Mouse (Mus musculus) kidney, embryonic 16.5 days (tissue): ENCODE results near the gene Ccnk. TPM values are rescaled to one million over a fixed set of nuclear protein-coding genes. Genes with fewer than 3 reads are reported as not detected.

Experiments
- ATAC-seq: fragments of 200-750 bp; cut with Nextera tagmentation; 2 replicates; pipeline ENCODE4 v1.8.0; 2017; ENCODE audit warnings: moderate TSS enrichment; ENCODE audit not compliant: low FRiP score, low TSS enrichment
- H3K27ac ChIP-seq: fragments of 300-500 bp; sonication (generic); 2 replicates; pipeline ENCODE4 v1.5.1; 2014; ENCODE audit warnings: low read length
- H3K27me3 ChIP-seq: fragments of 300-500 bp; sonication (generic); 2 replicates; pipeline ENCODE4 v1.6.1; 2014; ENCODE audit warnings: low read length, control low read depth, mixed read lengths; ENCODE audit not compliant: insufficient read depth
- H3K36me3 ChIP-seq: fragments of 300-500 bp; sonication (generic); 2 replicates; pipeline ENCODE4 v1.6.1; 2014; ENCODE audit warnings: low read length, control low read depth, mixed read lengths; ENCODE audit not compliant: insufficient read depth
- H3K4me1 ChIP-seq: fragments of 300-500 bp; sonication (generic); 2 replicates; pipeline ENCODE4 v1.6.1; 2014; ENCODE audit warnings: low read length, control low read depth, mixed read lengths; ENCODE audit not compliant: insufficient read depth
- H3K4me2 ChIP-seq: fragments of 300-500 bp; sonication (generic); replicated peaks from 2 replicates; pipeline ENCODE4 v1.6.1; 2014; ENCODE audit warnings: low read depth, low read length
- H3K4me3 ChIP-seq: fragments of 300-500 bp; sonication (generic); 2 replicates; pipeline ENCODE4 v1.5.1; 2014; ENCODE audit warnings: mild to moderate bottlenecking, low read length
- H3K9ac ChIP-seq: fragments of 300-500 bp; sonication (generic); replicated peaks from 2 replicates; pipeline ENCODE4 v1.6.1; 2014; ENCODE audit warnings: low read length
- H3K9me3 ChIP-seq: fragments of 300-500 bp; sonication (generic); 2 replicates; pipeline ENCODE4 v1.6.1; 2016; ENCODE audit warnings: low read length, control low read depth
- WGBS: fragments of 180-500 bp; shearing (Covaris S2); extraction: QIAGEN DNeasy Blood & Tissue Kit; methylation state at CpG from one replicate; pipeline ENCODE4 v1.1.7; 2014; 5-methylcytosine and 5-hydroxymethylcytosine counted together
- polyA plus RNA-seq: library from polyadenylated mRNA; unstranded; fragments of >200 nt; fragmentation: Nextera tagmentation; extraction: Ambion mirVana; gene quantifications from 2 replicates; pipeline ENCODE4 v1.2.1, GENCODE M21; 2015

Ccnk gene
- polyA plus RNA-seq, 1 experiment from 2014 or later = 2.4 TPM

DNA sequence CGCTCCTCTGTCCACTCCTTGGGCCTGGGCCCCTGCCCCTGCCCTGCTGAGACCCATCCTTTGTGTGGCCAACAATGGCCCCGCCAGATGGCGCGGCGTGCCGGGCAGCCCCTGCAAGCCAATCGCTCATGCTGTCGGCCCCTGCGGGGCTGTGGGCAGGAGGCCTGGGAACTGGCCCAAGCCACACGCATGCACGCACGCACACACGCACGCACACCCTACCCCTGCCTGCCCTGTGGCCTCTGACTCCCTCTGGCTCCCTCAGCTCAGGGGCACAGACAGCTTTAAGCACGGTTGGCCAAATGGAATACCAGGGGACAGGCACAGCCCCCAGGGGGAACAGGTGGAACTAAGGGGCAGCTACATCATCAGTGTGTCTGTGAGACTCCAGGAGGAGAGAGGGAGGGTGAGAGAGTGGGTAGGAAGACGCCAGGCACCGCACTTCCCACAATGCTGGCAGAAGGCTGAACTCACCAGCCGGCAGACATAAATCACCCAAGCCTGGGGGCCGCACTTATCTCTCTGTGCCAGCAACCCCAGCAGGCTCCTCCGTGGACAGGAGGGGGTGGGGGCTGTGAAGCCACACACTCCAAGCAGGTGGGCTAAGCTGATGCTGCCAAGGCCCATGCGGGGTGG is 61.7 kb downstream of the Ccnk start:
- Histone ChIP-seq H3K36me3 (no peaks in the 10 kb centered on the region), H3K9me3 (no peaks in the 10 kb centered on the region), H3K27me3 (no peaks in the 10 kb centered on the region), H3K27ac (no peak overlapping the region), H3K4me2 (0 out of 2 replicates have a peak overlapping the region, but pooled peaks have one; percentile 5), H3K4me1 (peaks cover 90% of the 10 kb centered on the region), H3K4me3 (no peak overlapping the region), H3K9ac (0 out of 2 replicates have a peak overlapping the region, but pooled peaks have one; percentile 3)
- WGBS = 18% methylated on average over 21 of the region's 21 CpGs
- peak; percentile 4; the same call in 1 of the 2 replicates for ATAC-seq

DNA sequence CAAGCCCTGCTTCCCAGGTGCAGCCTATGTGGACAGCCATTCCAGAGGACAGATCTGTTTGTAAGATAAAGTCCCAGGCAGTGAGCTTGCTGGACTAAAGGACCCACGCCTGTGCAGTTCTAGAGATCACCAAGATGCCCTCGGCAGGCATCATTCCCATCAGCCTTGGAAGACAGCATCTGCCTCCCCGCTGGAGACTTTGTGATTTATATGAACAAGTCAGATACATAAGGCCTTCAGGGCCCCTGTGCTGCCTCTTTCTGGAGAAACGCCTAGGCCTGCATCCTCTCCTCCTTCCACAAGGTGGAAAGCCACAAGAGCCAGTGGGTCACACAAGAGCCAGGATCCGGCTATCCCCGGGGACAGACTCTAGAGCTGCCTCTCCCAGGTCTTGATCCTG is 62.2 kb downstream of the Ccnk start:
- Histone ChIP-seq H3K27me3 (no peaks in the 10 kb centered on the region), H3K9me3 (no peaks in the 10 kb centered on the region), H3K4me1 (peaks cover 90% of the 10 kb centered on the region), H3K36me3 (no peaks in the 10 kb centered on the region), H3K4me3 (no peak overlapping the region), H3K4me2 (no peak overlapping the region), H3K9ac (no peak overlapping the region), H3K27ac (0 out of 2 replicates have a peak overlapping the region, but pooled peaks have one; percentile 9)
- WGBS = 47% methylated on average over 6 of the region's 6 CpGs
- ATAC-seq = no peak

GRCm38 (mm10) chr12:108242243-108242745 is 62.9 kb downstream of the Ccnk start:
- no peaks in the 10 kb centered on the region for H3K36me3 ChIP-seq
- WGBS = 46% methylated on average over 20 of the region's 20 CpGs
- no peak overlapping the region for H3K4me3 ChIP-seq
- H3K27ac ChIP-seq = no peak overlapping the region
- peaks cover 92% of the 10 kb centered on the region for H3K4me1 ChIP-seq
- H3K4me2 ChIP-seq = no peak overlapping the region
- H3K9me3 ChIP-seq = no peaks in the 10 kb centered on the region
- no peak for ATAC-seq
- no peak overlapping the region for H3K9ac ChIP-seq
- H3K27me3 ChIP-seq = no peaks in the 10 kb centered on the region

- no peaks in the 10 kb centered on the region for H3K9me3 ChIP-seq
- no peak overlapping the region for H3K4me3 ChIP-seq
- WGBS = 3% methylated on average over 8 of the region's 8 CpGs
- ATAC-seq = peak; percentile 60
- peak overlapping the region; percentile 72 for H3K27ac ChIP-seq
- peak overlapping the region; percentile 32; the same call in 1 of the 2 replicates for H3K9ac ChIP-seq
- peaks cover 83% of the 10 kb centered on the region for H3K4me1 ChIP-seq
- peak overlapping the region; percentile 14; the same call in 1 of the 2 replicates for H3K4me2 ChIP-seq
- no peaks in the 10 kb centered on the region for H3K27me3 ChIP-seq
- no peaks in the 10 kb centered on the region for H3K36me3 ChIP-seq
Observed at GRCm38 (mm10) chr12:108244778-108245177, 65.4 kb downstream of the Ccnk start.

- Histone ChIP-seq H3K4me3 (no peak overlapping the region), H3K4me1 (peaks cover 82% of the 10 kb centered on the region), H3K9ac (no peak overlapping the region), H3K9me3 (no peaks in the 10 kb centered on the region), H3K4me2 (no peak overlapping the region), H3K27me3 (no peaks in the 10 kb centered on the region), H3K36me3 (no peaks in the 10 kb centered on the region), H3K27ac (no peak overlapping the region)
- WGBS = 36% methylated on average over 9 of the region's 9 CpGs
- no peak for ATAC-seq
Observed at GRCm38 (mm10) chr12:108245579-108245978, 66.2 kb downstream of the Ccnk start.

DNA sequence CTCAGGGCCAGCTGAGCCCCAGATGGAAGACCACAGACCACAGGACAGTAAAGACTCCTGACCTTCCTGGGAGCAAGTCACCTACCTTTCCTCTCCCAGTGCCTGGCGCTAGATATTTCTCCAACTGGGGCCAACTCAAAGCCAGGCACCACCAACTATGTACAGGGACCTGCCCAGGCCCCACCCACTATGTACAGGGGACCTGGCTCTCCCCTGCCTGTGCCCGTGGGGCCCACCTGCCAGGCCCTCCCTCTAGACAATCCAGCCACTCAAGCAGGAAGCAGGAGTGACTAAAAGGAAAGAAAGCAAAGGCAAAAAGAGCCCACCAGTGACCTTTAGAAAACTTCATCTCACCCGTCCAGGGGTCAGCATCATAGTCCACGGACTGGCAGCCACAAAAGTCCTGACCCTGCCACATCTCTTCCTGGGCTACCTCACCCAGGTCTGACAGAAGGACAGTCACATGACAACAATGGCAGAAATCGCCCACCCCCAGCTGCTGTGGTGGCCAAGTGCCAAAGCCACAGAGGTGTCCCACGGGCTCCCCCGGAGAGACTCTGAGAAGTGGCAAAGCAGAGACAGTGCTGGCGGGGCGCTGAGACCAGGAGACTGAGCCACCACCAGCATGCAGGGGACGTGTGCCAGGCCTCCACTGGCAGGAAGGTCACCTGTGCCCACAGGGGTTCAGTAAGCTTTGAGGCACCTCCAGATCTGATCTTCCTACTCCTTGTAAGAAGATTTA is 67.6 kb downstream of the Ccnk start:
- 66% methylated on average over 10 of the region's 10 CpGs for WGBS
- no peaks in the 10 kb centered on the region for H3K9me3 ChIP-seq
- H3K9ac ChIP-seq = no peak overlapping the region
- no peak for ATAC-seq
- no peak overlapping the region for H3K4me3 ChIP-seq
- H3K4me1 ChIP-seq = peaks cover 80% of the 10 kb centered on the region
- no peaks in the 10 kb centered on the region for H3K27me3 ChIP-seq
- no peaks in the 10 kb centered on the region for H3K36me3 ChIP-seq
- H3K27ac ChIP-seq = no peak overlapping the region
- no peak overlapping the region for H3K4me2 ChIP-seq

- 94% methylated on average over 8 of the region's 8 CpGs for WGBS
- Histone ChIP-seq H3K9ac (no peak overlapping the region), H3K27ac (no peak overlapping the region; the same call in 1 of the 2 replicates), H3K4me2 (no peak overlapping the region), H3K9me3 (no peaks in the 10 kb centered on the region), H3K36me3 (no peaks in the 10 kb centered on the region), H3K27me3 (no peaks in the 10 kb centered on the region), H3K4me1 (peaks cover 87% of the 10 kb centered on the region), H3K4me3 (no peak overlapping the region)
- no peak for ATAC-seq
Observed at GRCm38 (mm10) chr12:108249019-108249418, 69.6 kb downstream of the Ccnk start.

GRCm38 (mm10) chr12:108249522-108249921 is 70.1 kb downstream of the Ccnk start:
- WGBS = 44% methylated on average over 10 of the region's 10 CpGs
- H3K36me3 ChIP-seq = no peaks in the 10 kb centered on the region
- no peak overlapping the region for H3K4me3 ChIP-seq
- no peaks in the 10 kb centered on the region for H3K9me3 ChIP-seq
- H3K9ac ChIP-seq = no peak overlapping the region
- no peak overlapping the region; the same call in 1 of the 2 replicates for H3K27ac ChIP-seq
- ATAC-seq = peak; percentile 62
- H3K4me1 ChIP-seq = peaks cover 82% of the 10 kb centered on the region
- no peaks in the 10 kb centered on the region for H3K27me3 ChIP-seq
- no peak overlapping the region for H3K4me2 ChIP-seq

DNA sequence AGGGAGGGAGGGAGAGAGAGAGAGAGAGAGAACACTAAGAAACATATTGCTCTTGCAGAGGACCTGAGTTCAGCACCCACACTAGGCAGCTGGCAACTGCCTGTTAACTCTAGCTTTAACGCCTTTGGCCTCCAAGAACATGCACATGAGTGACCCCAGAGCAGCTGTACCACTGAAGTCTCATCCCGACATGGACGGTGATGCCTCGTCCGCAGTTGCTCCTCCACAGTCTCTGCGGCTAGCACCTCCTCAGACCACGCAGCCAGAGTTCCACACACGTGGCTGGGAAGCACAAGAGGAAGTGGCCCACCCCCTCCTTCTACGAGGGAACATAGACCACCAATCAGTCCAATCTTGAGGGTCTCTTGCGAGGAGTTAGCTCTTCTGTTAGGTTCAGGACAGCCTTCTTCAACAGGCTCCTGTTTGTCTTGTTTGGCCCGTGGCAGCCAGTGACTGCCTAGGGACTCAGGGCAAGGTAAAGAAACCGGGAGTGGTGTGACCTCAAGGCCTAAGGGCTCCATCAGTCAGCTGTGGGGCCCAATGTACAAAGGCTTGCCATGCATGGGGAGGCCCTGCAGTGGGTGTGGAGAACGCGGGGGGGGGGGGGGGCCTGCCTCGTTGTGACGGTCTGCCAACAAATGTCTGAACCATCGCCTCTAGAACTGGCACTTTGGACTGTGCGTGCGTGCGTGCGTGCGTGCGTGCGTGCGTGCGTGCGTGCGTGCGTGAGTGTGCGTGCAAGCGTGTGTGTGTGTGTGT is 71.8 kb downstream of the Ccnk start:
- Histone ChIP-seq H3K27ac (no peak overlapping the region), H3K9ac (no peak overlapping the region), H3K36me3 (no peaks in the 10 kb centered on the region), H3K4me2 (no peak overlapping the region), H3K9me3 (no peaks in the 10 kb centered on the region), H3K4me3 (no peak overlapping the region), H3K4me1 (peaks cover 77% of the 10 kb centered on the region), H3K27me3 (no peaks in the 10 kb centered on the region)
- 68% methylated on average over 30 of the region's 31 CpGs for WGBS
- no peak for ATAC-seq
